Mouse (Mus musculus) spleen, adult 2 months (tissue): ENCODE results near the gene Fgf22.

Experiments used
- CTCF ChIP-seq: fragments of 200-500 bp; IDR thresholded peaks from 2 replicates; pipeline ENCODE4 v1.5.1; 2011; ENCODE audit warnings: mild to moderate bottlenecking, inconsistent platforms; ENCODE audit not compliant: insufficient read depth, insufficient read length, insufficient replicate concordance; ENCODE audit errors: extremely low read depth
- POLR2A ChIP-seq: fragments of 200-500 bp; IDR thresholded peaks from 2 replicates; pipeline ENCODE4 v1.6.1; 2011; ENCODE audit warnings: low read depth, low read length, inconsistent platforms

- TF ChIP-seq POLR2A: no peak
- no peak for TF ChIP-seq CTCF
These were observed 27.1 kb downstream of the Fgf22 start for GRCm38 (mm10) chr10:79781956-79782355.
